Mouse (Mus musculus) left cerebral cortex, postnatal 14 days (tissue): ENCODE measurements around the gene Axin1. TPM values are rescaled to one million over a fixed set of nuclear protein-coding genes. Genes with fewer than 3 reads are reported as not detected.
"Not testable (repeated sequence)": the region's sequence is repeated elsewhere in the genome, so short reads cannot be mapped to it uniquely, and the experiment has no call there.

ENCODE experiments used
- DNase-seq, 2 experiments: peaks; one replicate each; pipeline ENCODE4 v3.0.0; 2021 to 2022; ENCODE audit warnings: low spot score in 2 of 2, mixed read lengths in 1 of 2
- intact Hi-C: fragments of 180-260 bp; cut with DNase I; formaldehyde crosslinking; loops from one replicate; pipeline ENCODE4 v1.15.1; 2025
- total RNA-seq, 2 experiments: library from RNA; stranded (reverse); gene quantifications; 2 replicates each; pipeline ENCODE4 v1.2.3; 2021

The Axin1 gene
- total RNA-seq, 2 experiments from 2014 or later: 21.2 to 23.3 TPM

- no peak for DNase-seq
- intact Hi-C loops: no loop called here
These were observed 29.6 kb downstream of the Axin1 start for GRCm38 (mm10) chr17:26168039-26168438.

- intact Hi-C loops: not testable (repeated sequence)
These were observed 36.8 kb downstream of the Axin1 start for GRCm38 (mm10) chr17:26175248-26175647.

GRCm38 (mm10) chr17:26178611-26179010 lies 40.1 kb downstream of the Axin1 start:
- DNase-seq: no peak
- intact Hi-C loops: no loop called here

More at GRCm38 (mm10) chr17:26175248-26175647, 36.8 kb downstream of the Axin1 start:
- not testable (repeated sequence) for DNase-seq

- intact Hi-C loops: no loop called here
- peak in 1 of 2 experiments; percentile 52 for DNase-seq
These were observed 42.7 kb downstream of the Axin1 start for GRCm38 (mm10) chr17:26181179-26181578.

- DNase-seq: no peak
- intact Hi-C loops: no loop called here
These were observed 49.1 kb downstream of the Axin1 start for GRCm38 (mm10) chr17:26187592-26187991.

- intact Hi-C loops: no loop called here
- DNase-seq: no peak
These were observed 49.8 kb downstream of the Axin1 start for GRCm38 (mm10) chr17:26188091-26188805.

GRCm38 (mm10) chr17:26191486-26191885 lies 53.0 kb downstream of the Axin1 start:
- intact Hi-C loops, DNase-seq: not testable (repeated sequence)

- no peak for DNase-seq
- intact Hi-C loops: no loop called here
These were observed 54.1 kb downstream of the Axin1 start for GRCm38 (mm10) chr17:26192481-26193190.

GRCm38 (mm10) chr17:26198892-26199291 lies 60.4 kb downstream of the Axin1 start, which contains the start of gene Pdia2:
TSS of gene Pdia2 (minus strand) at chr17:26199087.
- intact Hi-C loops: no loop called here
- DNase-seq: no peak

GRCm38 (mm10) chr17:26200831-26201705 lies 62.6 kb downstream of the Axin1 start:
- intact Hi-C loops: no loop called here
- DNase-seq: peak; percentile 27 to 61

- DNase-seq: no peak
- intact Hi-C loops: no loop called here
These were observed 63.5 kb downstream of the Axin1 start for GRCm38 (mm10) chr17:26201998-26202397.

- peak; percentile 52 to 57 for DNase-seq
- intact Hi-C loops: no loop called here
These were observed 64.2 kb downstream of the Axin1 start, which contains the start of gene Rgs11 for GRCm38 (mm10) chr17:26202737-26203136. TSS of gene Rgs11 (plus strand) at chr17:26202951.

GRCm38 (mm10) chr17:26203321-26203811 lies 64.9 kb downstream of the Axin1 start:
- intact Hi-C loops: no loop called here
- DNase-seq: peak; percentile 63 to 81

- DNase-seq: no peak
- intact Hi-C loops: no loop called here
These were observed 66.3 kb downstream of the Axin1 start for GRCm38 (mm10) chr17:26204766-26205165.

- intact Hi-C loops: no loop called here
- no peak for DNase-seq
These were observed 67.9 kb downstream of the Axin1 start for GRCm38 (mm10) chr17:26206392-26206791.

- intact Hi-C loops: no loop called here
- DNase-seq: no peak
These were observed 69.2 kb downstream of the Axin1 start, which contains the start of gene Arhgdig for GRCm38 (mm10) chr17:26207686-26208085. TSS of gene Arhgdig (minus strand) at chr17:26207786.

- intact Hi-C loops: no loop called here
- DNase-seq: no peak
These were observed 73.8 kb downstream of the Axin1 start for GRCm38 (mm10) chr17:26212241-26212640.

- intact Hi-C loops: no loop called here
- DNase-seq: no peak
These were observed 74.2 kb downstream of the Axin1 start for GRCm38 (mm10) chr17:26212681-26213080.

- DNase-seq: no peak
- intact Hi-C loops: no loop called here
These were observed 83.0 kb downstream of the Axin1 start for GRCm38 (mm10) chr17:26221508-26221907.
